Mouse (Mus musculus): ENCODE measurements at regions not wholly inside any gene's neighbourhood (a gene's known extent, or its start where the extent isn't known, plus 50 kb on each side); places are given as distances from the start of the nearest gene placed in this dataset.
A peak's percentile ranks its signal among the peaks of the same experiment; 100 is the strongest.

GRCm38 (mm10) chr6:127341604-127342003 lies 105.0 kb upstream of the Parp11 start:
- DNase-seq (ENCODE audit: low spot score in 2 of 2) = no peak

GRCm38 (mm10) chr6:127348770-127349409 lies 97.8 kb upstream of the Parp11 start:
- DNase-seq (ENCODE audit: low spot score in 2 of 2) = no peak

GRCm38 (mm10) chr6:127349479-127350110 lies 97.0 kb upstream of the Parp11 start:
- DNase-seq (ENCODE audit: low spot score in 2 of 2) = no peak

- no peak for DNase-seq (ENCODE audit: low spot score in 2 of 2)
These were observed 94.9 kb upstream of the Parp11 start for GRCm38 (mm10) chr6:127351691-127352090.

GRCm38 (mm10) chr6:127355112-127355511 lies 91.5 kb upstream of the Parp11 start:
- no peak for DNase-seq (ENCODE audit: low spot score in 2 of 2)

GRCm38 (mm10) chr6:127356442-127356841 lies 90.2 kb upstream of the Parp11 start:
- DNase-seq (ENCODE audit: low spot score in 2 of 2) = no peak

- no peak for DNase-seq (ENCODE audit: low spot score in 2 of 2)
These were observed 87.8 kb upstream of the Parp11 start for GRCm38 (mm10) chr6:127358805-127359204.

GRCm38 (mm10) chr6:127359391-127359874 lies 87.2 kb upstream of the Parp11 start:
- DNase-seq (ENCODE audit: low spot score in 2 of 2) = peak in 1 of 2 experiments; percentile 65

GRCm38 (mm10) chr6:127362166-127362565 lies 84.5 kb upstream of the Parp11 start:
- no peak for DNase-seq (ENCODE audit: low spot score in 2 of 2)

- DNase-seq (ENCODE audit: low spot score in 2 of 2) = no peak
These were observed 83.5 kb upstream of the Parp11 start for GRCm38 (mm10) chr6:127362966-127363752.

- DNase-seq (ENCODE audit: low spot score in 2 of 2) = no peak
These were observed 82.6 kb upstream of the Parp11 start for GRCm38 (mm10) chr6:127363871-127364590.

GRCm38 (mm10) chr6:127364591-127365187 lies 82.0 kb upstream of the Parp11 start:
- DNase-seq (ENCODE audit: low spot score in 2 of 2) = no peak

GRCm38 (mm10) chr6:127365246-127365645 lies 81.4 kb upstream of the Parp11 start:
- DNase-seq (ENCODE audit: low spot score in 2 of 2) = no peak

GRCm38 (mm10) chr6:127365651-127366050 lies 81.0 kb upstream of the Parp11 start:
- no peak for DNase-seq (ENCODE audit: low spot score in 2 of 2)

GRCm38 (mm10) chr6:127373052-127373451 lies 73.6 kb upstream of the Parp11 start:
- DNase-seq (ENCODE audit: low spot score in 2 of 2) = no peak

- no peak for DNase-seq (ENCODE audit: low spot score in 2 of 2)
These were observed 72.7 kb upstream of the Parp11 start for GRCm38 (mm10) chr6:127373797-127374463.

GRCm38 (mm10) chr6:127374464-127375143 lies 72.0 kb upstream of the Parp11 start:
- DNase-seq (ENCODE audit: low spot score in 2 of 2) = no peak

- no peak for DNase-seq (ENCODE audit: low spot score in 2 of 2)
These were observed 71.5 kb upstream of the Parp11 start for GRCm38 (mm10) chr6:127375144-127375529.

GRCm38 (mm10) chr6:127375711-127376199 lies 70.9 kb upstream of the Parp11 start:
- DNase-seq (ENCODE audit: low spot score in 2 of 2) = no peak

GRCm38 (mm10) chr6:127378701-127379100 lies 67.9 kb upstream of the Parp11 start:
- no peak for DNase-seq (ENCODE audit: low spot score in 2 of 2)

Data from frontal cortex, postnatal 10 days (tissue).